Mouse (Mus musculus): ENCODE measurements around the gene Cwc22.
"Not testable (repeated sequence)": the region's sequence is repeated elsewhere in the genome, so short reads cannot be mapped to it uniquely, and the experiment has no call there.

Gene Cwc22

DNA sequence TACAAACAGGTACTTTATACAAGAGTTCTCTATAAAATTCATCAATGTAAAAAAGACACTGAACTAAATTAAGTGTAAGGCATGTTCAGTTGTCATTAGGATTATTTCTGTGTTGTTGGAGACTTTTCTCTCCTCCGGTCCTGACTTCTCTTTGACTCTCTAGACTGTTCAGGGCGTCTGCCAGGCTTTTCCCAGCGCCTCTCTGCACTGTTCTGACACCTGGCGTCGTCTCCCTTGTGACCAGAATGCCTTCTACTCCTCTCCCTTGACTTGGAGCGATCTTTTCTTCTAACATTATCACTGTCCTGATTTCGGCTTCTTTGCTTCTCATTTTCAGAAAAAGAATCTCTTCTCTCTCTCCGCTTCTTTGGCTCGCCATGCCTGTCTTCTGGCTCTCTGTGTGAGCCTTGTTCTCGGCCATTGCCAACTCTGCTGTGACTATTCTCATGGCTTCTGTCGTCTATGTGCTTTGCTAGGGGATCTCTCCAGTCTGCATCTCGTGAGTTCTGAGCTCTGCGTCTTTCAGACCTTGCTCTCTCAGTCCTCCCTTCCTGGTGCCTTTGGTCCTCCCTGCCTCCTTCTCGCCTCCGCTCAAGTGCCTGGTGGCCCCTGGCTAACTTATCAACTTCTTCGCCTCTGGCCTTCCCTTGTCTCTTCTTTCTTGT, 50.1 kb downstream of the Cwc22 start:
- DNase-seq = not testable (repeated sequence)

DNA sequence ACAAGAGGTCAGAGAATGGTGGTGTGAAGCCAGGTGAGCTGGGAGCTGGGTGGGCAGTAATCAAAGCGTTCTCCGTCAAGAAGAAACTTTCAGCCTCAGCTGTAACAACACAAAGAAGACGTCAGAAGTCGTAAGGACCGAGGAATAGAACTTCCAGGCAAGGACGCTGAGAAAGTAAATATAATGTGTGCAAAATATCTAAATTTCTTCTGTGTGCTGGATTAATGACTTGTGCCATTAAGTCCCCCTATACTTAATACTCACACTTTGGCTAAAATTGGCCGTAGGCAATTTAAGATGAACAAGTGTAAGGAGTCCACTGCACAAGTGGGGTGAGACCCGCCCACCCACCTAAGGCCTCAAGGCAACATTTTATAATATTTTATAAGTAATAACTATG, 51.3 kb downstream of the Cwc22 start:
- no peak for DNase-seq

DNA sequence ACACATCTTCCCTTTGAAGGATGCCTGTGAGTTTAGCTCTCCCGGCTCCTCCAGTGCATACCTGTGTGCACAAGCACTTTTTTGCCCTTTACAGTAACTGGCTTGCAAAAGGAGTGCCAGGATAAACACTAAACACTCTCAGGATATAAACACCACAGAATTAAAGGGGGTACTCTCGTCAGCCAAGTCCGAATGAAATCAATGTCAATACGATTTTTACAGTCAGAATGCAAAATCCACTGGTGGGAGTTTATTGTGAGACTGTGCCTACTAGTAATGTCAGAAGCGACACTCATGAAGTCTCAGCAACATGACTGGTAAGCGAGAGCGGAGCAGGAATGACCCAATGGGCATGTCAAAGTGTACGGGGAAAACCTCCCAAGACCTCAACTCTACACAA, 52.7 kb downstream of the Cwc22 start:
- no peak for DNase-seq

GRCm38 (mm10) chr2:77892573-77892972, 53.6 kb downstream of the Cwc22 start:
- no peak for DNase-seq

DNA sequence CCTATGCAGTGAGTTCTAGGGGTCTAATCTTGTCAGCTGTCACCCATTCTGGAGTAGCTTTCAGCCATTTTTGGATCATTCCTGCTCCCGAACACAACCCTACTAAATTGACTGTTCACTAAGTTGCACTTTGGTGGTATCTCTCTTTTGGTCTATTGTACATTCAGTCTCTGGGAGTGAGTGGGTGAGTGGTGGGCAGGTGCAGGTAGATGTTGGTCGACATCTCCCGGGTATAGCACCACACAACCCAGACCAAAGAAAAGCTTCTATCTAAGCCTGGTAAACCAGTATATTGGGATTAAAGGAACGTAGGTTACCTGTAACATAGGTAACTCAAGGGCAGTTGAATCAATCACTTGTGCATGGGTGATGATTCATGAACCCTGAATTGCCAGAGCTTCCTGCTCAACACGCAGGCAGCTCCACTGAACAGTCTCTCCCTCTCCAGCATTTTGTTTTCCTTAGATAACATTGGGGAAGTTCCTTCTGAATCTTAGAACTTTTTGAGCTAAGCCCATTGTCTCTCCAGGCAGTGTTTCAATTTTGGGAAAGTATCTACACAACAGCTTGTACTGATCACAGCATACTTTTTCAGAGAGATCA, 55.2 kb downstream of the Cwc22 start:
- DNase-seq = no peak

- no peak for DNase-seq
These were observed 56.2 kb downstream of the Cwc22 start for GRCm38 (mm10) chr2:77889949-77890348.

- DNase-seq = no peak
These were observed 56.8 kb downstream of the Cwc22 start for GRCm38 (mm10) chr2:77889401-77889800.

DNA sequence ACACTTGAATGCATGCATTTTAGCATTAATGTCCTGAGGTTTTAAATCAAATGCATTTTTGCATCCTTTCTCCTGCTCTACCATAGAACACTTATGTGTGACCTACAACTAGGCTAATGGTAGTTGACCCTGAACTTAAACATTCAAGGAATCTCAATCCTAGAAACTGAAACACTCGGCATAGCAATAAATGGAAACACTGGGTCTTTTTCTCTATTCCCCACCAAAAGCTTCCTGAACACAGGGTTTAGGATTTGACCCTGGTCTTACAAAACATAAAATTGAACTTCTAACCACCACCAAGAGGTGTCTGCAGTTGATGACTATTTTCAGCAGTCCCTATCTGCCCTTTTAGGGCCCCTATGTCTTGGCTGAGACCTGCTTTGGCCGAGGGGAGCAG, 57.3 kb downstream of the Cwc22 start:
- no peak for DNase-seq

GRCm38 (mm10) chr2:77888056-77888455, 58.1 kb downstream of the Cwc22 start:
- DNase-seq = no peak

GRCm38 (mm10) chr2:77887166-77887565, 59.0 kb downstream of the Cwc22 start:
- no peak for DNase-seq

- no peak for DNase-seq
These were observed 60.6 kb downstream of the Cwc22 start for GRCm38 (mm10) chr2:77885491-77886130.

- DNase-seq = no peak
These were observed 61.1 kb downstream of the Cwc22 start for GRCm38 (mm10) chr2:77885036-77885435.

- no peak for DNase-seq
These were observed 61.7 kb downstream of the Cwc22 start for GRCm38 (mm10) chr2:77884491-77884890.

- no peak for DNase-seq
These were observed 63.2 kb downstream of the Cwc22 start for GRCm38 (mm10) chr2:77882961-77883360.

DNA sequence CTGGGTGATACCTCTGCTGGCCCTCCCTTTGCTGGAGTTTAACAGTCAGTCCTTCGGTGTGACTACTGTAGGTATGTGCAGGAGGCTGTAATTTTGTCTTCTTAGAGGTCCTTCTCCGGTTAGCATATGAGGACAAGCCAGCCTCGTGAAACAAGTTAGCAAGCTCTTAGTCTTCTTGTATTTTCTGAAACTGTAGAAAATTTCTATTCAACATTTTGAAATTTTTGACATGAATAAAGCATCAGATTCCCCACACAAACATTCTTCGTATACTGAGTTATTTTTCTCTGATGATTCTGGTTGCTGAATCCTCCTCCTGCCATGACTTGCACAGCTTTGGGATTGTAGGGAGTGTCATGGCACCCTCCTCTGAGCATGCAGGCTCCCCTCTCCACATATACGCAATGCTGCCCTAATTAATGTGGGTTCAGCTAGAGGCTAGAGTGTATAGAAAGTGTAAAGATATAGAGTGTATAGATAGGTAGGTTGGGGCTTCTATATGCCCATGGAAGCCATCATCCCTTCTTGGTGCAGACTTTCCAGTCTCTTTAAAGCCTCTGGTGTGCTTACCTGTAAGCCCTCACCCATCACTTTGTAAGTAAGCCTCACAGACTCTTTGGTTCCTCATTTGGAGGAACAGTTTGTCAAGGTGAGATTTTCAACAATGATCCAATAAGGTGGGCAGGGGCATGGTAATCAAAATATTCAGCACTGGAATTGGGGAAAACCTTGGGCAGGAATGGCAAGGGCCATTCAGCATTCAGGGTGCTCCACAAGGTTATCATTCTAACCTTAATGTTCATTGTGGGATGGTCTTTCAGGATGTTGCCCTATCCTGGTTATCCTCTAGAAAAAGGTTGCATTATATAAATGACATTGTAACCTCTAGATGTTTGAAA, 64.6 kb downstream of the Cwc22 start:
- DNase-seq = no peak

DNA sequence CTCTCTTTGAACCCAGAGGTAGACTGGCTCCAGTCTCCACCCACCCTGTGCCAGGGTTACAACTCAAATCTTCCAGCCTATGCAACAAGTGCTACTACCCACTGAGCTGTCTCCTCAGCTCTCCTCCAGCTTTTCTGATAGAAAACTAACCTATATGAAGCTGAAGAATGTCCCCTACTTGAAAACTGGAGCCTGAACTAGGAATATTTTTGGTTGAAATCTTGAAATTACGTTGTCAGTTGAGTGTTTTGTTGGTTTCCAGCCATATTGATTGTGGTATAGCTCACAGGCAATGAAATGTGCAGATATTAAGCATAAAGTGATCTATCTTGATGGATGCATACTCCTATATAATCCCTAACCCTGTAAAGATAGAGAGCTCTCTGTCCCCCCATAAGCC, 65.8 kb downstream of the Cwc22 start:
- no peak for DNase-seq

- DNase-seq = no peak
These were observed 66.4 kb downstream of the Cwc22 start for GRCm38 (mm10) chr2:77879736-77880135.

DNA sequence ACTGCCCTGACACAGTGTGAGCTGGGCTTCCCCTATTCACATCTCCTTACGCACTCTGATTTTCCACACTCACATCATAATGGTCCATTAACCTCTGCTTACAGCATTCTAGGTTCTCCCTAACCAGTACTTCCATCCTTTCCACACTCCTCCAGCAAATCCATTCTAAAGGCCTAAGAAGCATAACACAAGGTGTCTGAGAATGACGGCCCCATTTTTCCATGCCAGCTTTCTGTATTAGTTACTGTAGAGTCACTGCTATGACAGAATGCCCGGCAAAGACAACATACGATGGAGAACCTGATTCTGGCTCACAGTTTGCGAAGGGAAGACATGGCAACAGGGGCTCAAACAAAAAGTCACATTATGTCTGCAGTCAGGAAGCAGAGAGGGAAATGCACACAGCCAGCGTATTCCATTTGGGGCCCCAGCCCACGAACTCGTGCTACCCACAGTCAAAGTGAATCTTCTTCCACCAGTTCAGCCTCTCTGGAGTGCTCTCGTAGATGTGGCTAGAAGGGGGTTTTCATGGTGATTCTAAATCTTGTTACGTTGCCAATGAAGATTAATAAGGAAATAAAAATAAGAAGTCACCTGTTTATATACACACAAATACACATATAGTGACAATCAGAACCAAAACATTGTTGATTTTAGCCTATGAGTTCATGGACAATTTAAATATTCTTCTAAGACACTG, 68.9 kb downstream of the Cwc22 start:
- no peak for DNase-seq

- DNase-seq = no peak
These were observed 69.8 kb downstream of the Cwc22 start for GRCm38 (mm10) chr2:77876331-77876730.

- no peak for DNase-seq
These were observed 70.7 kb downstream of the Cwc22 start for GRCm38 (mm10) chr2:77875516-77875915.

DNA sequence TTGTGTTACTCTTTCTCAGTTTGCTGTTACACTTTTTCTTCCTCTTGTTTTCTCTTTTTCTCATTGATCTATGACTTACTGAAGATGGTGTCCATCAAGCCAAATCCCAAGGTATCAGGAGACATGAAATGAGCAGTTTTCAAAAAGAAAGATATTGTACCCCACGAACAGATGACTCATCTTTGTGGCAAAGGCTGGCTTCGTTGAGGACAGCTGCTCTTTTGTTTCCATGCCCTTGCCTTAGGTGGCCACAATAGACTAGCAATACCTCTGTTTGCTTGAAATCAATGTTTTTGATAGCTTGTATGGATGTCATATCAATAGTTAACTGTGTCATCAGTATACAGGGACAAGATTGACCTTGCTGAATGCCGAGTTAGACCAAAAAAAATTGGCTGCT, 71.5 kb downstream of the Cwc22 start:
- no peak for DNase-seq

DNA sequence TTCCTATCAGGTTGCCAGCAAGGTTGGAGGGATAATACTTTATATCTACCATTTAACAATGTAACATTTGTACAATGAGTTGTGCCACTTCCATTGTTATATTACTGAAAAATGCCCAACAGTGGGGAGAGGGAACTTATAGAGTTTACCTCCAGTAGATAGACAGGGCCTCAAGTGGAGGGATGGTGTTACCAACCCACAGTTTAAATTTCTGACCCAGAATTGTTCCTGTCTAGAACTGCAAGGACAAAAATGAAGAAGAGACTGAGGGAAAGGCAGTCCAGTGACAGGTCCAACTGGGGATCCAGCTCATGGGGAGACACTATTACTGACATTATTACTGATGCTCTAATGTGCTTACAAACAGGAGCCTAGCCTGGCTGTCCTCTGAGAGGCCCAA, 72.4 kb downstream of the Cwc22 start:
- no peak for DNase-seq

DNA sequence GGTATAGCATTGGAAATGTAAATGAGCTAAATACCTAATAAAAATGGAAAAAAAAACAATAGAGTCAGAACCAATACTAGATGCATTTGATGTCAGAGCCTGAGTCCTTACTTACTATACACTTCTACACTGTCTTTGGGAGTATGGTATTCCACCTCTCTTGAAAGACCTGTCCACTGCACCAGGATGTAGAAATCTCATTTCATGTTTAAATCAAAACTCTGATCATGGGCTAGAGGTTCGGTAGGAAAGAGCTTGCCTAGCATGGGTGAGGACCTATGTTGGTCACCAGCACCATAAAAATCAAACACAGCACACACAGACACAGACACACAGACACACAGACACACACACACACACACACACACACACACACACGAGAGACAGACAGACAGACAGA, 73.5 kb downstream of the Cwc22 start:
- DNase-seq = no peak
